Comparison of ENCODE assay signal across 12 mouse cellular contexts in the genomic region with DNA sequence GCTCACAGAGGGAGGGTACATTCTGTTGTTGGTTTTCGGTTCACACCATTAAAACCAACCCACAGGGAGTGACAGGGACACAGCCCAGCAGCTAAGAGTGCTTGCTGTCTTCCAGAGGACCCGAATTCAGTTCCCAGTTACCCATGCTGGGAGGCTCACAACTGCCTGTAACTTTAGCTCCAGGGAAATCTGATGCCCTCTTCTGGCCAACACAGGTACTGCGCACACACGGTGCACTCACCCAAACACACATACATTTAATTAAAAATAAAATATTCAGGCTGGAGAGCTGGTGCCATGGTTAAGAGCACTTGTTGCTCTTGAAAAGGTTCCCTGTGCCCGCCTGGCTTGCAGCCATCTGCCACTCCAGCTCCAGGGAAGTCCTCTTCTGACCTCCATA.
DNase-seq lines count a peak whose midpoint lies in the region; ATAC-seq and TF ChIP-seq lines count a peak whose summit lies in the region.
"Had no signal": no experiment of that assay in that cellular context is flagged by ENCODE, and none has a peak within 500 bp of the region (broad histone marks: within the 10 kb centered on the region; RNA-seq: fewer than 3 reads in every experiment).

No protein-coding gene starts in this region.

- intact Hi-C loops in left cerebral cortex, adult 2 months (cut with DNase I) = no loop called here
- intact Hi-C loops in heart, postnatal 14 days (cut with DNase I) = no loop called here

- TF ChIP-seq RAD21 in MEL (IDR thresholded peaks at IDR 0.05; ENCODE audit: low read depth, low read length) = no peak

- H3K36me3 ChIP-seq in MEL (ENCODE audit: control insufficient read depth in 1 of 2, insufficient read depth in 2 of 2, low read length in 2 of 2) = no peaks in the 10 kb centered on the region
- H3K36me3 ChIP-seq: intestine, embryonic 15.5 days; liver, embryonic 15.5 days had no signal

- TF ChIP-seq EP300 in MEL (IDR thresholded peaks at IDR 0.05; ENCODE audit: low read depth in 1 of 2, low read length in 2 of 2) = no peak

- peak; percentile 14 for TF ChIP-seq CTCF in left cerebral cortex, adult 2 months (IDR thresholded peaks at IDR 0.05)
- peak; percentile 51 to 62 (median 59) for TF ChIP-seq CTCF in MEL (IDR thresholded peaks at IDR 0.05 in 2 of 3, conservative IDR thresholded peaks at IDR 0.05 in 1 of 3; ENCODE audit: control insufficient read depth in 1 of 3, insufficient read depth in 1 of 3, low read depth in 2 of 3, low read length in 3 of 3, poor library complexity in 1 of 3, severe bottlenecking in 1 of 3)

- H3K79me2 ChIP-seq in MEL (ENCODE audit: control insufficient read depth, insufficient read depth, low read length, poor library complexity) = no peaks in the 10 kb centered on the region

- H3K4me1 ChIP-seq in MEL (ENCODE audit: control insufficient read depth in 1 of 2, insufficient read depth in 2 of 2, low read length in 2 of 2) = no peaks in the 10 kb centered on the region

- no peak for ATAC-seq in CD4-positive, CD25-positive, alpha-beta regulatory T cell, adult 4 months
- ATAC-seq in megakaryocyte progenitor cell, adult 5-6 weeks (replicated peaks; ENCODE audit: poor library complexity) = 0 out of 2 replicates have a peak, but pooled peaks have one; percentile 26
- ATAC-seq: intestine, embryonic 15.5 days had no signal

- no peak overlapping the region for H3K27ac ChIP-seq in left cerebral cortex, adult 2 months
- H3K27ac ChIP-seq in MEL (ENCODE audit: control insufficient read depth, low read depth, low read length) = no peak overlapping the region
- H3K27ac ChIP-seq: intestine, embryonic 15.5 days; liver, embryonic 15.5 days had no signal

- no peak for TF ChIP-seq POLR2A in MEL (IDR thresholded peaks at IDR 0.05; ENCODE audit: control insufficient read depth in 1 of 2, insufficient read depth in 1 of 2, low read depth in 1 of 2, low read length in 2 of 2, poor library complexity in 1 of 2)

- H3K4me3 ChIP-seq in left cerebral cortex, adult 2 months = no peak overlapping the region
- no peak overlapping the region for H3K4me3 ChIP-seq in MEL (ENCODE audit: control insufficient read depth in 1 of 2, insufficient read depth in 1 of 2, low read depth in 2 of 2, low read length in 2 of 2)
- H3K4me3 ChIP-seq: intestine, embryonic 15.5 days; liver, embryonic 15.5 days had no signal

- H3K9me3 ChIP-seq in MEL (replicated peaks; ENCODE audit: insufficient read depth, low read length) = no peaks in the 10 kb centered on the region
- H3K9me3 ChIP-seq: intestine, embryonic 15.5 days; liver, embryonic 15.5 days had no signal

- H3K9ac ChIP-seq in MEL (ENCODE audit: control insufficient read depth, low read depth, low read length, poor library complexity, severe bottlenecking) = no peak overlapping the region
- H3K9ac ChIP-seq: intestine, embryonic 15.5 days; liver, embryonic 15.5 days had no signal

- DNase-seq in CD4-positive, CD25-positive, alpha-beta regulatory T cell, adult 2 months (ENCODE audit: low read depth, low spot score) = peak; percentile 26
- DNase-seq in left cerebral cortex, adult 2 months (ENCODE audit: extremely low spot score in 1 of 2, low spot score in 2 of 2) = no peak
- DNase-seq in left cerebral cortex, adult 11 months (ENCODE audit: low spot score) = no peak
- peak; percentile 31 for DNase-seq in MEL (ENCODE audit: low read depth, low spot score)
- no peak for DNase-seq in heart, postnatal 14 days
- no peak for DNase-seq in gastrocnemius, postnatal 25 days
- DNase-seq: adrenal gland, adult 2 months; heart, postnatal 10 days had no signal

- no peaks in the 10 kb centered on the region for H3K27me3 ChIP-seq in MEL (ENCODE audit: control insufficient read depth in 1 of 2, insufficient read depth in 2 of 2, low read length in 2 of 2)
- H3K27me3 ChIP-seq: intestine, embryonic 15.5 days had no signal

TF ChIP-seq in MEL, 35 proteins besides CTCF, POLR2A, EP300 and RAD21:
- TF ChIP-seq USF1 (IDR thresholded peaks at IDR 0.05; ENCODE audit: low read depth, low read length) = no peak
- peak; percentile 40 for TF ChIP-seq SMC3 (IDR thresholded peaks at IDR 0.05; ENCODE audit: low read depth, low read length)

Comparison
In these comparisons a context has a peak if more than half of its experiments do, and no peak if none do; other contexts are left out.
1. DNase-seq: peak in CD4-positive, CD25-positive, alpha-beta regulatory T cell, adult 2 months (single experiment) and MEL (single experiment); none in left cerebral cortex, adult 2 months (0 of 2), left cerebral cortex, adult 11 months (single experiment), heart, postnatal 14 days (0 of 2) and gastrocnemius, postnatal 25 days (single experiment).